Comparison of ENCODE assay signal across 12 mouse cellular contexts in the genomic region with DNA sequence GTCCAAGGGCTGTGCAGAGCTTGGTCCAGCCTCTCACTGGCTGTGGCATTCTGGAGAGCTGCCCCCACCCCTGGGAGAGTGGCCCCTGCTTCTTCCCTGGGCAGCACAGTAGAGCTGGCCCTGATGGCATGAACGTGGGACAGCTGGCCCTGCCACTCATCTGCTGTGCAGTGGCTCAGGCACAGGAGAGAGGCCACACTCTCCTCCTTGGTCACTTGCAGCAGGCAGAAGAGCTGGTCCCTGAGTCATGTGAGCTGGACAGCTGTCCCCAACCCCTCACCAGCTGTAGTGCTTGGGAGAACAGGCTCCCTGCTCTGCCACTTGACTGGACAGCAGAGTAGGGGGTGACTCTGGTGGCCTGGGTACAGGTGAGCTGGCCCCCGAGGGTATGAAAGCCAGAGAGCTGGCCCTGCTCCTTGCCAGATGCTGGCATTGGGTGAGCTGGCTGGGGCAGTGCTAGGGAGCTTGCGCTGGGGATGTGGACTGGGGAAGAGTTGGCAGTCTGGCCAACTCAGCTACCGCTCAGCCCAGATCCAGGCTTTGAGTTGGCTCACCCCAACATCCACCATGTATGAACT. TPM values are rescaled to one million over a fixed set of nuclear protein-coding genes. Genes with fewer than 3 reads are reported as not detected.
DNase-seq lines count a peak whose midpoint lies in the region; ATAC-seq lines count a peak whose summit lies in the region.
"Had no signal": no experiment of that assay in that cellular context is flagged by ENCODE, and none has a peak within 500 bp of the region (broad histone marks: within the 10 kb centered on the region; RNA-seq: fewer than 3 reads in every experiment).

No protein-coding gene starts in this region.

- H3K4me1 ChIP-seq in hindbrain, embryonic 10.5 days (replicated peaks) = peaks cover 51% of the 10 kb centered on the region
- H3K4me1 ChIP-seq in hindbrain, embryonic 11.5 days (replicated peaks; ENCODE audit: control insufficient read depth, insufficient read depth, low read length) = peaks cover 13% of the 10 kb centered on the region
- peaks cover 47% of the 10 kb centered on the region for H3K4me1 ChIP-seq in midbrain, embryonic 10.5 days
- peaks cover 38% of the 10 kb centered on the region for H3K4me1 ChIP-seq in midbrain, embryonic 13.5 days (replicated peaks)

- no peak for DNase-seq in hindbrain, embryonic 10.5 days (ENCODE audit: low spot score)
- DNase-seq in hindbrain, embryonic 11.5 days (ENCODE audit: low spot score) = no peak
- DNase-seq in midbrain, embryonic 10.5 days (ENCODE audit: low spot score) = no peak
- DNase-seq in gastrocnemius, postnatal 25 days = peak; percentile 86
- DNase-seq in spleen, postnatal 14 days (ENCODE audit: low spot score in 2 of 2) = no peak
- no peak for DNase-seq in adrenal gland, postnatal 25 days
- DNase-seq: cerebellum, adult 11-12 months; lung, postnatal 14 days had no signal

- H3K27ac ChIP-seq in hindbrain, embryonic 10.5 days = peak overlapping the region; percentile 76
- H3K27ac ChIP-seq in hindbrain, embryonic 11.5 days (ENCODE audit: low read depth, low read length) = no peak overlapping the region
- H3K27ac ChIP-seq in midbrain, embryonic 10.5 days (replicated peaks) = peak overlapping the region; percentile 75
- no peak overlapping the region; the same call in 1 of the 2 replicates for H3K27ac ChIP-seq in midbrain, embryonic 13.5 days
- H3K27ac ChIP-seq: forebrain, embryonic 15.5 days; liver, embryonic 15.5 days; midbrain, embryonic 12.5 days had no signal

- no peaks in the 10 kb centered on the region for H3K9me3 ChIP-seq in hindbrain, embryonic 10.5 days
- H3K9me3 ChIP-seq in hindbrain, embryonic 11.5 days (ENCODE audit: control insufficient read depth, low read length) = no peaks in the 10 kb centered on the region
- no peaks in the 10 kb centered on the region for H3K9me3 ChIP-seq in midbrain, embryonic 10.5 days (replicated peaks)
- no peaks in the 10 kb centered on the region for H3K9me3 ChIP-seq in midbrain, embryonic 13.5 days
- H3K9me3 ChIP-seq: forebrain, embryonic 15.5 days; liver, embryonic 15.5 days; midbrain, embryonic 12.5 days had no signal

- WGBS in hindbrain, embryonic 10.5 days = 80% methylated on average over 4 of the region's 4 CpGs
- WGBS in hindbrain, embryonic 11.5 days = 83% methylated on average over 4 of the region's 4 CpGs
- 81% methylated on average over 4 of the region's 4 CpGs for WGBS in midbrain, embryonic 10.5 days
- WGBS in midbrain, embryonic 13.5 days = 84% methylated on average over 4 of the region's 4 CpGs

- no peak overlapping the region for H3K4me2 ChIP-seq in hindbrain, embryonic 11.5 days (replicated peaks; ENCODE audit: low read depth, low read length)
- no peak overlapping the region for H3K4me2 ChIP-seq in midbrain, embryonic 13.5 days (replicated peaks)
- H3K4me2 ChIP-seq: forebrain, embryonic 15.5 days; liver, embryonic 15.5 days; midbrain, embryonic 12.5 days had no signal

- no peak for ATAC-seq in hindbrain, embryonic 11.5 days (ENCODE audit: low FRiP score)
- no peak for ATAC-seq in midbrain, embryonic 13.5 days
- ATAC-seq: forebrain, embryonic 15.5 days had no signal

- no peak overlapping the region for H3K4me3 ChIP-seq in hindbrain, embryonic 10.5 days
- H3K4me3 ChIP-seq in hindbrain, embryonic 11.5 days (ENCODE audit: low read depth, low read length) = no peak overlapping the region
- H3K4me3 ChIP-seq in midbrain, embryonic 10.5 days = no peak overlapping the region
- no peak overlapping the region for H3K4me3 ChIP-seq in midbrain, embryonic 13.5 days (replicated peaks)
- H3K4me3 ChIP-seq: forebrain, embryonic 15.5 days; liver, embryonic 15.5 days; midbrain, embryonic 12.5 days had no signal

- no peak overlapping the region for H3K9ac ChIP-seq in hindbrain, embryonic 11.5 days (ENCODE audit: low read depth, low read length)
- H3K9ac ChIP-seq in midbrain, embryonic 13.5 days (replicated peaks) = no peak overlapping the region
- H3K9ac ChIP-seq: forebrain, embryonic 15.5 days; liver, embryonic 15.5 days; midbrain, embryonic 12.5 days had no signal

- 0 out of 2 replicates have a peak, but pooled peaks cover 2% of the 10 kb centered on the region for H3K27me3 ChIP-seq in hindbrain, embryonic 10.5 days (ENCODE audit: insufficient read depth, poor library complexity, severe bottlenecking)
- H3K27me3 ChIP-seq in hindbrain, embryonic 11.5 days (ENCODE audit: control insufficient read depth, insufficient read depth, low read length) = no peaks in the 10 kb centered on the region
- H3K27me3 ChIP-seq in midbrain, embryonic 10.5 days (ENCODE audit: low read depth, poor library complexity, severe bottlenecking) = peaks cover 17% of the 10 kb centered on the region; the same call in 1 of the 2 replicates
- H3K27me3 ChIP-seq in midbrain, embryonic 13.5 days = no peaks in the 10 kb centered on the region
- H3K27me3 ChIP-seq: liver, embryonic 15.5 days had no signal

- H3K36me3 ChIP-seq in hindbrain, embryonic 10.5 days = no peaks in the 10 kb centered on the region
- H3K36me3 ChIP-seq in hindbrain, embryonic 11.5 days (ENCODE audit: control insufficient read depth, insufficient read depth, low read length) = no peaks in the 10 kb centered on the region
- H3K36me3 ChIP-seq in midbrain, embryonic 10.5 days = no peaks in the 10 kb centered on the region
- H3K36me3 ChIP-seq in midbrain, embryonic 13.5 days = no peaks in the 10 kb centered on the region
- H3K36me3 ChIP-seq: forebrain, embryonic 15.5 days; liver, embryonic 15.5 days; midbrain, embryonic 12.5 days had no signal

RNA-seq across cellular contexts. Expression of a gene that starts 27.1 kb away (rescaled TPM):
- 72.2 and 74.1 TPM in 2 replicates for polyA plus RNA-seq in hindbrain, embryonic 10.5 days (2016; fragmentation: Nextera tagmentation; extraction: Ambion mirVana)
- 83.2 and 84.5 TPM in 2 replicates for polyA plus RNA-seq in hindbrain, embryonic 11.5 days (2014; fragmentation: Nextera tagmentation; extraction: Ambion mirVana)
- polyA plus RNA-seq in midbrain, embryonic 10.5 days (2016; fragmentation: Nextera tagmentation; extraction: Ambion mirVana) = 70.6 and 78.8 TPM in 2 replicates
- polyA plus RNA-seq in midbrain, embryonic 13.5 days (2015; fragmentation: Nextera tagmentation; extraction: Ambion mirVana) = 68.6 and 69.8 TPM in 2 replicates
- 100 to 1,000 TPM; 126 to 133 TPM for total RNA-seq in gastrocnemius, postnatal 25 days (2021)
- 133 and 199 TPM in 2 replicates for total RNA-seq in adrenal gland, postnatal 25 days (2021)

Comparison
In these comparisons a context has a peak if more than half of its experiments do, and no peak if none do; other contexts are left out.
1. H3K27ac ChIP-seq: peak in hindbrain, embryonic 10.5 days (single experiment) and midbrain, embryonic 10.5 days (single experiment); none in hindbrain, embryonic 11.5 days (single experiment) and midbrain, embryonic 13.5 days (single experiment).